Mouse (Mus musculus) neural tube, embryonic 14.5 days (tissue): ENCODE results near the gene Pcf11. TPM values are rescaled to one million over a fixed set of nuclear protein-coding genes. Genes with fewer than 3 reads are reported as not detected.

Experiments used
- ATAC-seq: fragments of 200-750 bp; cut with Nextera tagmentation; 2 replicates; pipeline ENCODE4 v1.8.0; 2017; ENCODE audit warnings: low read depth, mild to moderate bottlenecking, moderate TSS enrichment, moderate library complexity
- H3K27ac ChIP-seq: fragments of 300-500 bp; sonication (generic); 2 replicates; pipeline ENCODE4 v1.5.1; 2014; ENCODE audit warnings: low read depth, mild to moderate bottlenecking, control low read depth, low read length, moderate library complexity, mixed read lengths
- H3K27me3 ChIP-seq: fragments of 300-500 bp; sonication (generic); 2 replicates; pipeline ENCODE4 v1.6.1; 2014; ENCODE audit warnings: low read length; ENCODE audit not compliant: control insufficient read depth, insufficient read depth
- H3K36me3 ChIP-seq: fragments of 300-500 bp; sonication (generic); 2 replicates; pipeline ENCODE4 v1.6.1; 2014; ENCODE audit warnings: low read length, mixed read lengths; ENCODE audit not compliant: control insufficient read depth, insufficient read depth
- H3K4me1 ChIP-seq: fragments of 300-500 bp; sonication (generic); 2 replicates; pipeline ENCODE4 v1.6.1; 2014; ENCODE audit warnings: low read length; ENCODE audit not compliant: control insufficient read depth, insufficient read depth
- H3K4me2 ChIP-seq: fragments of 300-500 bp; sonication (generic); 2 replicates; pipeline ENCODE4 v1.6.1; 2014; ENCODE audit warnings: mild to moderate bottlenecking, low read depth, low read length, control low read depth
- H3K4me3 ChIP-seq: fragments of 300-500 bp; sonication (generic); 2 replicates; pipeline ENCODE4 v1.5.1; 2014; ENCODE audit warnings: low read depth, low read length, control low read depth, mixed read lengths
- H3K9ac ChIP-seq: fragments of 300-500 bp; sonication (generic); replicated peaks from 2 replicates; pipeline ENCODE4 v1.6.1; 2014; ENCODE audit warnings: low read depth, mild to moderate bottlenecking, control low read depth, low read length, mixed read lengths
- H3K9me3 ChIP-seq: fragments of 300-500 bp; sonication (generic); 2 replicates; pipeline ENCODE4 v1.6.1; 2016; ENCODE audit warnings: low read length; ENCODE audit not compliant: control insufficient read depth
- WGBS: fragments of 180-500 bp; shearing (Covaris S2); extraction: QIAGEN DNeasy Blood & Tissue Kit; methylation state at CpG from one replicate; pipeline ENCODE4 v1.1.7; 2014; 5-methylcytosine and 5-hydroxymethylcytosine counted together
- polyA plus RNA-seq: library from polyadenylated mRNA; unstranded; fragments of >200 nt; fragmentation: Nextera tagmentation; extraction: Ambion mirVana; gene quantifications from 2 replicates; pipeline ENCODE4 v1.2.1, GENCODE M21; 2014

The Pcf11 gene
- polyA plus RNA-seq, 1 experiment from 2014 or later: 19.6 TPM

DNA sequence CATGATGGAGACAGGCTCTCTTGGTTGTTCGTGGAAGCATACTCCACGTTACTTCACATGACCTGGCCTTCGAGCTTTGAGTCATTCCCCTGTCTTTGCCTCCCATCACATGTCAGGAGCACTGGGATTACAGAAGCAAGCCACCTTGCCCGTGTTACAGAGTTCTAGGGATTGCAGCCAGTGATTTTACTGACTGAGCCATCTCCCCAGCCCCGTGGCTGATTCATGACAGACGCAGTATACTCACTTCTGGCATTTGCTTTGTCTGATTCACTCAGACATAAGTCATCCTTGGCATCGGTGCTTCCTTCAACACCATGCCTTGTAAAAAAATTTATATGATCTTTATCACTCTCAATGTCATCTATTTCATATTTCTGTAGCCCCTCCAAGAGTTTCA is 64.8 kb downstream of the Pcf11 start:
- no peak overlapping the region for H3K27ac ChIP-seq
- no peaks in the 10 kb centered on the region for H3K4me1 ChIP-seq
- H3K9ac ChIP-seq: no peak overlapping the region
- H3K36me3 ChIP-seq: peaks cover 4% of the 10 kb centered on the region
- H3K9me3 ChIP-seq: no peaks in the 10 kb centered on the region
- H3K4me2 ChIP-seq: no peak overlapping the region
- no peaks in the 10 kb centered on the region for H3K27me3 ChIP-seq
- no peak for ATAC-seq
- 93% methylated on average over 7 of the region's 7 CpGs for WGBS
- H3K4me3 ChIP-seq: no peak overlapping the region

Other genes starting within 250 kb of the Pcf11 start
- 59.0 and 62.4 TPM in 2 replicates for gene Ccdc90b, start 108.8 kb downstream of the Pcf11 start, polyA plus RNA-seq
- 16.5 and 17.8 TPM in 2 replicates for gene Ankrd42, start 32.8 kb downstream of the Pcf11 start, polyA plus RNA-seq
- 28.5 and 34.7 TPM in 2 replicates for gene Rab30, start 71.7 kb upstream of the Pcf11 start, polyA plus RNA-seq
- gene Ddias, start 204.3 kb upstream of the Pcf11 start, polyA plus RNA-seq: 3.7 and 4.1 TPM in 2 replicates
- 14.4 and 20.7 TPM in 2 replicates for gene Prcp, start 204.5 kb upstream of the Pcf11 start, polyA plus RNA-seq